Mouse (Mus musculus): ENCODE results near the gene Ell2. TPM values are rescaled to one million over a fixed set of nuclear protein-coding genes. Genes with fewer than 3 reads are reported as not detected.

The Ell2 gene
- polyA plus RNA-seq, 1 experiment: 35.9 TPM

DNA sequence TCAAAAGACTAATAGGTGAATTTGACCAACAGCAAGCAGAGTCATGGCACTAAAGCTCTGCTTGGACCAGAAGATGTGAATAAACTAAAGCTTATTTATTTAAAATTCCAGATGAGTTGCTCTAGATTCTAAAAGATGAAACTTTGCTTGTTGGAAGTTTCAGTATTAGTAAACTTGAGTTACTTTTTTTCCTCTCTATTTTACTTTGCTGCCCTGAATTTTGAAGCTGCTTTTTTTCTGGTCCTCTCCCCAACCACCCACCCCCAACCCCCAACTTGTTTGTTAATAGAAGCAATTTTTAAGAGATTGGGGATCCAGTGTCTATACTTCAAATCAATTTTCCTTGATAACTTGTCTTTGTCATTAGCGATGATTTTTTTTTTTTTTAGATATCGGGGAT lies 64.2 kb downstream of the Ell2 start:
- H3K4me3 ChIP-seq (ENCODE audit: insufficient read depth, low read depth, low read length): no peak overlapping the region
- no peaks in the 10 kb centered on the region for H3K4me1 ChIP-seq (ENCODE audit: control insufficient read depth, insufficient read depth, insufficient read length, low read length)
- no peak overlapping the region for H3K27ac ChIP-seq (replicated peaks; ENCODE audit: low read depth, low read length)

DNA sequence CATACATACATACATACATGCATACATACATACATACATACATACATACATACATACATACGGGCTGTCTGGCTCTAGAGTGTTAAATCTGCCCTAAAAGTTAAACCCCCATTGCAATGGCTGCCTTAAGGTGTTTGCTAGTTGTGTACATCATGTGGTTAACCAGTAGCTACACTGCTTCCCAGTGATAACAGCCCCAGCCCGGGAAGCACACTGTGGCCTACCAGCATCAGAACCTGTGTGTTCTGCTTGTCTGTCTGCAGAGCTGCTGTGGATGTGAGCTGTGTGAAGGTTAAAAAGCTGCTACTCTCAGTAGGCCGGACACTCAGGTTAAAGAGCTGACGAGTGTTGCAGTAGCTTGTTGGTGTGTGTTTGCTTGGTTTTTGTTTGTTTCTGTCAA lies 64.8 kb downstream of the Ell2 start:
- Histone ChIP-seq H3K27ac (replicated peaks; ENCODE audit: low read depth, low read length) (no peak overlapping the region), H3K4me1 (ENCODE audit: control insufficient read depth, insufficient read depth, insufficient read length, low read length) (no peaks in the 10 kb centered on the region), H3K4me3 (ENCODE audit: insufficient read depth, low read depth, low read length) (no peak overlapping the region)

DNA sequence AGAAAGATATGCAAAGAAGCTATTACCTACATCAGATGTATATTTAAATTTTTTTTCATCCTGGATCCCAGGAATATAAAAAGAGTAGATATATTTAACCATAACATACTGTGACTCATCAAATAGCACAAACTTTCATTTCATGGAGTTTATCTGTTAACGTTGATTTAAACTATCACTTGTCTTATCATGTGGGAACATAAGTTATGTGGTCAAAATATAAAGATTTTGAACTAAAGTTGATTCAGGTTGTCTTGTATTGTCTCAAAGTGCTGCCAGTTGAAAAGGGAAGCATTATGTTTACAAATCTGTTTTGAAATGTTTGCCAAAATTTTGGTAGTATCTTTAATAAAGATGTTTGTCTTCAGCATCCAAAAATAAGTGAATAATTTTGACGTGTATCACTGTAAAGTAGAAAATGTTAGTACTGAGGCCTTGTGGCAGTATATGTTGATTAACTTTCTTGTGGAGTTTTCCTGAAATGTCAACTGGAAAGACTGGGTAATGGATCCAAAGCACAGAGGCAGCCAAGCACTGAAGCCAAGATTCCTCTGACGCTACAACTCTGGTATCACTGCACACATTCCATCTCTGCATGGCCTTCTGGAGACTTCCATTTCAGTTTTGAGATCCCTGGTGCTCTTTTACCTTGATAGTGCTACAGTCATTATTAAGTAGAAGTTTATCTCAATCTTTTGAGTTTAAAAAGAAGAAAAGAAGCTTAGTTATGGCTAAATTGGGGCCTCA lies 65.6 kb downstream of the Ell2 start:
- Histone ChIP-seq H3K27ac (replicated peaks; ENCODE audit: low read depth, low read length) (no peak overlapping the region), H3K4me3 (ENCODE audit: insufficient read depth, low read depth, low read length) (no peak overlapping the region), H3K4me1 (ENCODE audit: control insufficient read depth, insufficient read depth, insufficient read length, low read length) (no peaks in the 10 kb centered on the region)

DNA sequence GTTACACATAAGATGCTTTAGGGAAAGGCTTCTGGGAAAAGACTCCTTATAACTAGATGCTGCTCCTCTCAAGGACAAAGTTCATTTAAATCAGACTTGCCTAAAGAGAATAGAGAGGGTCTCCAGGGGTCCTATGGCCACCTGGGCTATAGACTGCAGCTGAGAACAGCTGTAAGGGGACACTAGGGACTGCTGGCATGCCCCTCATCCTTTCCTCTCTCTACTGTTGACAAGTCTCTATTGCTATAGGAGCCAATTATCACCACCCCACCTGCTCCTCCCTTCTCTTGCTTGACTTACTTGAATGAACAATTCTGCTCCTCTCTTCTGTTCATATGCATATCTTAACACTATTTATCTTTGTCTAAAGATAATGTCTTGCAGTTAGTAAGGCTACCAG lies 69.4 kb downstream of the Ell2 start:
- Histone ChIP-seq H3K4me3 (ENCODE audit: insufficient read depth, low read depth, low read length) (no peak overlapping the region), H3K4me1 (ENCODE audit: control insufficient read depth, insufficient read depth, insufficient read length, low read length) (no peaks in the 10 kb centered on the region), H3K27ac (replicated peaks; ENCODE audit: low read depth, low read length) (no peak overlapping the region)

DNA sequence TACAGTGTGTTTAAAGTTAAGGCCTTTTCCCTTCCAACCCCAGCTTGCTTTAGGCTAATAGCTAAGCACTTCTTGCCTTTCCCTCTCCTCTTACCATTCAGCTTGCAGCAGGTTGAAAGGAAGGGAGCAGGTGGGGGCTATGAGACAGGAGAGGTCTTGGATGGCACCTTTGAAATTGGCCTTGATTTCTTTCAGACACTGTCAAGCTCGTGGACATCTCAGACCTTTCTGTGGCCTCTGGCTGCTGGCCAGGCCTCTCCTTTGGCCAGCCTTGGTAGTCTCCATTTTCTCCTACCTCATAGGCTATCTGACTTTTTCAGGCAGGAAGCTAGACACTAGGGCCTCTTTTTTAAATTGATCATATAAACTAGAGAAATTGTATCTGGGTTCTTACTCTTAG lies 70.1 kb downstream of the Ell2 start:
- Histone ChIP-seq H3K27ac (replicated peaks; ENCODE audit: low read depth, low read length) (no peak overlapping the region), H3K4me1 (ENCODE audit: control insufficient read depth, insufficient read depth, insufficient read length, low read length) (no peaks in the 10 kb centered on the region), H3K4me3 (ENCODE audit: insufficient read depth, low read depth, low read length) (no peak overlapping the region)

DNA sequence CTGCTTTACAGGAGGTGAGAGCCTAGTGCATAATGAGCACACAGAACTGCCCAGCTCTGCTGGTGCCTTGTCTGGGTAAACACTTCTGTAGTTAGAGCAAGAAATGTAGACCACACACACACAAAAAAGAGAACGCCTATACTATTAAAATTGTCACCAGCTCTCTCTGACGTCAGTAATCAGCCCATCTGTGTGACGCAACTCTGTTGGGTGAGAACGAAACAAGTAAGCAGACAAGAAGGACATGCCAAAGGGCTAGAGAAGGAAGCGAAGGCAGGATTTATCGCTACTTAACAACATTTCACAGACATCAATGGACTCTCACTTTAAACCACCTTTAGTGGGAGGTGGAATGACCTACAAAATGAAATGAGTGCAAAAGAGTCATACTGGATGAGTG lies 71.6 kb downstream of the Ell2 start:
- H3K4me3 ChIP-seq (ENCODE audit: insufficient read depth, low read depth, low read length): no peak overlapping the region
- no peak overlapping the region for H3K27ac ChIP-seq (replicated peaks; ENCODE audit: low read depth, low read length)
- H3K4me1 ChIP-seq (ENCODE audit: control insufficient read depth, insufficient read depth, insufficient read length, low read length): no peaks in the 10 kb centered on the region

DNA sequence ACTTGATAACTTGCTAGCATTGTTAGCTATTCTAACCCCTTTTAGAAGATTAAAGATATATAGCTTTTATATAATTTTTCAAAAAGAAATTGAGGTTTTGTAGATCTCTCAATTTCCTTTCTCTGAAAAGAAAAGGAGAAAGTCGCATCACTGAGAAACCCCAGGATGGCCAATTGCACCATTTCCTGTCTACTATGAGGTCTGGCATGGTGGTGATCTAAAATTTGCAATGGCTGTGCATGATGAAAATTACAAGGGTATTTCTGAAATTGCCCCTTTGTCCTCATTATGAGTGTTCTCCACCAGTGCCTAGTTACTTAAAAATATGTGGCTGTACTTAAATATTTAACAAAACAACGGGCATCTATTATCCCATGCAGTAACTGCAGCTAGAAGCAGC lies 72.6 kb downstream of the Ell2 start:
- Histone ChIP-seq H3K4me3 (ENCODE audit: insufficient read depth, low read depth, low read length) (no peak overlapping the region), H3K4me1 (ENCODE audit: control insufficient read depth, insufficient read depth, insufficient read length, low read length) (no peaks in the 10 kb centered on the region), H3K27ac (replicated peaks; ENCODE audit: low read depth, low read length) (no peak overlapping the region)

DNA sequence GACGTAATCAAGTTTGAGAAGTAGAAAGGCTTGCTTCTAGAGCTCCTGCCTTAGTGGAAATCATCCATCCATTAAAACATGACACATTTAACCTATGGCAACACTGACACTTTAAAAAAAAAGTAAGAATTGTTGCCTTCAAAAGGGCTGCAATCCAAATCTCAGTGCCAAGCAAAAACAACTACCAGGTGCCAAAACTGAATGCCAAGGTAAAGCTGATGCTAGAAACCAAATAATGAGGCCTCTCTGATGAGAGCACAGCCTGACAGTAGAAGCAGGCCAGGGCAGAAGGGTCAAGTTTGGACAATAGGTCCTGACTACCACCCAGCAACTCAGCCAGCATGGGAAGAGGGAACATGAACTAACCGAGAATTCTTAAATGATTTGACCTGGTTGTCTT lies 73.5 kb downstream of the Ell2 start:
- Histone ChIP-seq H3K27ac (replicated peaks; ENCODE audit: low read depth, low read length) (no peak overlapping the region), H3K4me1 (ENCODE audit: control insufficient read depth, insufficient read depth, insufficient read length, low read length) (no peaks in the 10 kb centered on the region), H3K4me3 (ENCODE audit: insufficient read depth, low read depth, low read length) (no peak overlapping the region)

DNA sequence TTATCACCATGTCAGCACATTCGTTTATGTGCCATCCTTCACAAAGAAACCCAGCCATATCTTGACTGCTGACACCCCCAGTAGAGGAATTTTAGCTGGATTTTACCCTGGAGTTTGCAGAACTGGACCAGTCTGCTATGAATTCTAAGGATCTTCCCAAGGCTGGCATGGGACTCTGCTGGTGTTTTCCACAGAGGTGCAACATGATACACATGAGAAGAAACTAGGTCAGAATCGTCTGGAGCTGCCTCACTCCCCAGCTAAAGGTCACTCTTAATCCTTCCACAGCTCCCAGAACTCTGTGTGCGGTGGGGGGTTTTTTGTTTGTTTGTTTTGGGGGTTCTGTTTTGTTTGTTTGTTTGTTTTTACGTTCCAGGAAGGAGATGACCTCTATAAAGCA lies 79.2 kb downstream of the Ell2 start:
- H3K27ac ChIP-seq (replicated peaks; ENCODE audit: low read depth, low read length): no peak overlapping the region
- H3K4me1 ChIP-seq (ENCODE audit: control insufficient read depth, insufficient read depth, insufficient read length, low read length): no peaks in the 10 kb centered on the region

DNA sequence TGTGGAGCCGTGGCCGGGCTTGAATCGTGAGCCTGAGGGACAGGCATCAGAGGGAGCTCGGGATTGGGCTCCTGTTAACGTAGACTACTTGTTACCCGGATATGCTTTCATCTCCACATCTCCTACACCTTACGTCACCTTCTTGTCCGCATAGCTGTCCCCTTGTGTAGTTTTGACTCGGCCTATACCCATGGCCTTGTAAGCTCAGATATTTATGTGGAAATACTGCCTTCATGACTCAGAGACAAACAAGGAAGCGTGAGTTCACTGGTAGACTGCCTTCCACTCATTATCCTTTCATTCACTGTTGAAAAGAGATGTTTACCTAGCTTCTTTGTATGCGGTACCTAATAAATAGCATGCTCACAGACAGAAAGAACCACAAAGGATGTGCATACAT lies 79.7 kb downstream of the Ell2 start:
- H3K4me3 ChIP-seq (ENCODE audit: insufficient read depth, low read depth, low read length): no peak overlapping the region
- H3K4me1 ChIP-seq (ENCODE audit: control insufficient read depth, insufficient read depth, insufficient read length, low read length): no peaks in the 10 kb centered on the region
- no peak overlapping the region for H3K27ac ChIP-seq (replicated peaks; ENCODE audit: low read depth, low read length)

More for the DNA sequence above, 79.2 kb downstream of the Ell2 start:
- H3K4me3 ChIP-seq (ENCODE audit: insufficient read depth, low read depth, low read length): no peak overlapping the region

DNA sequence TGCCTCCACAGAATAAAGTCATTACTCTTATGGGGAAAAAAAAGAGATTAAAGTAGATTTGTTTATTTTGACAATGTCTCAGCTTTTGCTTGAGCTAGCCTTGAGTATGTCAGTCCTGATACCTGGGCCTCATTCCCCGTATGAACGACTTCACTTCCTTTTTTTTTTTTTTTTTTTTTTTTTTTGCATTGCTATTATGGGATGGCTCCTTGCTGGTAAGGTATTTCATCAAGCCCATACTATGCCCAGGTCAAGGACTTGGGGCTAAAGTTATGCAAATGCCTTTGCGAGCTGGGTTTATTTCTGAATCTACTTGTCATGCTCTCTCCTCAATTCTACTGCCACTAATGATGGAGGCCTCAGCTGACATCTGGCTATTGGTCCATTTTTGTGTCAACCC lies 80.8 kb downstream of the Ell2 start:
- no peak overlapping the region for H3K27ac ChIP-seq (replicated peaks; ENCODE audit: low read depth, low read length)
- no peaks in the 10 kb centered on the region for H3K4me1 ChIP-seq (ENCODE audit: control insufficient read depth, insufficient read depth, insufficient read length, low read length)
- H3K4me3 ChIP-seq (ENCODE audit: insufficient read depth, low read depth, low read length): no peak overlapping the region

DNA sequence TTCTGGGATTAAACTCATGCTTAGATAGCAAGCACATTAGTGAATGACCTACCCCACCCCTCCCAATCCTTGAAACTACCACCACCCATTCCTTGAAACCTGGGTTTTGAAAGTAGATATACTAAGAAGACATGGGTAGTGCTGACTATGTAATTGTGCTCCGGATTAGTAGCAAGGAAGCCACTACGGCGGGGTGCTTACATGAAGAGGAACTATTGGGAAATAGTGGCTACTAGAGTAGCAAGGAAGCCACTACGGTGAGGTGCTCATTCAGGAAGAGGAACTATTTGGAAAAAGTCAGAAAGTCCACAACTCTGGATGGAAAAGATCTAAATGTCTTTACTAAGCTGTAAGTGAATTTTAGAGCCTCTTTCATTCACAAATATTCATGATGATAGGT lies 81.6 kb downstream of the Ell2 start:
- Histone ChIP-seq H3K4me1 (ENCODE audit: control insufficient read depth, insufficient read depth, insufficient read length, low read length) (no peaks in the 10 kb centered on the region), H3K27ac (replicated peaks; ENCODE audit: low read depth, low read length) (no peak overlapping the region), H3K4me3 (ENCODE audit: insufficient read depth, low read depth, low read length) (no peak overlapping the region)

DNA sequence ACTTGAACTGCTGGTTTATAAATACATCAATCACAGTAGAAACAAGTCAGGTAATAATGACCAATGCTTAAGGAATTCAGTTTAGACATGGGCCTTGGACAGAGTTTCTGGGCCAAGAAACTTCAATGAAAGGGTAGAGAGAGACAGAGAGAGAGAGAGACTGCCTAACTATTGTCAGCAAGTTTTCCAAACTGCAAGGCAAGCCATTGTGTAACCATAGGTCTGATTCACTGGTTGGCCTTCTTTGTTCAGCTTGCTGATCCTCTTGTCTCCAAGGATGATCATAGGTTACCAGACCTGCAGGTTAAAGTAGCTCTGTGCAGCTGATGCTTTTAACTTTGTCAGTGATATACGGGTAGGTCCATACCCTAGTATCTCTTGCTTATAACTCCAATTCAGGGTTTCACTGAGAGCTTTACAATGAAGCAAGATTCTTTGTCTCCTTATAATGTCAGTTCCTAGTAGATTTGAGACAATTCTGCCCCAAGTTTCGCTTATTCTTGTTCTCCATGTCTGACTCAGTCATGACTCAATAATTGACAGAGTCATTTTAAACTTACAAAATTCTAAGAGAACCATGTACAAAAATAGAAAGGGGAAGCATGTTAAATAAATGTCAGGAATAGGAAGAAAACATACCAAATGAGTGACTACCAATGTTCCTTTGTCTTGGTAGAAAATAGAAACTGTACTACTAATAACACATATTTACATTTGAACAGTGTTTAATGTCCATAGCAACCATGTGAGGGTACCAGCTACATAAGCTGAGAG lies 82.7 kb downstream of the Ell2 start:
- no peak overlapping the region for H3K27ac ChIP-seq (replicated peaks; ENCODE audit: low read depth, low read length)
- no peaks in the 10 kb centered on the region for H3K4me1 ChIP-seq (ENCODE audit: control insufficient read depth, insufficient read depth, insufficient read length, low read length)
- no peak overlapping the region for H3K4me3 ChIP-seq (ENCODE audit: insufficient read depth, low read depth, low read length)

DNA sequence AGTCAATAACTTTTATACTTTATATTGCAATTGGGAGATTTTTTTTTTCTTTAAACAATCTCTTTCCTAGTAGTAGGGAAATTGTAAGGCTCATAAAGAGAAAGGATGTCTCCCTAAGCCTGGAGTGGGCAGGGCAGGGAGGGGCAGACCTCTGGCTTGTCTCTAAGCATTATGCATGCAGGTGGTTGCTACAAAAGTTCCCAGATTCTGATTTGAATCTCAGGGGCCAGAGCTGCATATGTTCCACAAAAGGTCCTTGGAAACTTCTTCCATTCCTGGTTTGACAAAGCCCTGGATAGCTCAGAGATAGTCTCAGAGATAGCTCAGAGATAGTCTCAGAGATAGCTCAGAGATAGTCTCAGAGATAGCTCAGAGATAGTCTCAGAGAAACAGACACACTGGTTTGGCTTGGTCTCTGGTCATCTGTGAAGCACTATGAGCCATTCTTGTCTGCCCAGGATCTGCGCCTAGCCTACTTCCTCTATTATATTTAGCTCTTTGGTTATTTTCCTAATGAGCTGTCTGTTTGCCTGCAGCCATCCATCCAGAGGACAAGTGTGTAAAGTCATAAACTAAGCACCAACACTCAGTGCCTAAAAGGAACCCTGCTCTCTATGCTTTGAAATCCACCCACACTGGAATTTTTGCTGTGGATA lies 84.1 kb downstream of the Ell2 start:
- no peak overlapping the region for H3K27ac ChIP-seq (replicated peaks; ENCODE audit: low read depth, low read length)

DNA sequence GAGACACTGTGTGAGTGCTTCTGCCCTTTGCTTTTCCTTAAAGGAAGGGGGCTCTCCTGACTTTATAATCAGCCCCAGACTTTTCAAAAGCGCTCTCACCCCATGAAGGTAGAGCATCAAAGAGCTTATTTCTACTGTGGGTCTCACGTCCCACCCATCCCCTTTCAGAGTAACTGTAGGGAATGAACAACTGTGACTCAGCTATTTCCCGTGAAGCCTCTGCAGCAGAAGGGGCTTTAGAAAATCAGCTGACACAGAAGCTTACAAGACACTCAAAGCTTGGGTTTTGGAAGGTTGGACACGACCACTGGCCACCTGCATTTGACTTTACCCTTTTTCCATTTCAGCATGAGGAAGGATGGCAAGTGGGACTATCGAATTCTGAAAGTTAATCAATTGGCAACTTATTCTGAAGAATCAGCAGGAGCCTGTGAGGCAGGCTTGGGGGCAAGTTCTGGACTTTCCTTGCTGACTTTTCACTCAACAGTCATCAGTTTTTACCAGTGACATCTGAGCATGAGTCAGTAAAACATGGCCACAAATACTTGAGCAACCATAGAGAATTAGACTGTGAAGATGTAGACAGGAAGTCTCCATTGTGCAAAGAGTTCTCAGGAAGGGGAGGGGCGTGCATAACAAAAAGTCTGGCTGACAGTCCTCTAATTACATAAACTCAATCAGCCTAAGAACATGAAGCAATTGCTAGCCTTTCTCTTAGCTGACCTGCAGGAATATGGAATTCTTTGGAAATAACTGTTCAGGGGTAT lies 87.5 kb downstream of the Ell2 start:
- Histone ChIP-seq H3K4me1 (ENCODE audit: control insufficient read depth, insufficient read depth, insufficient read length, low read length) (peaks cover 3% of the 10 kb centered on the region), H3K27ac (replicated peaks; ENCODE audit: low read depth, low read length) (no peak overlapping the region), H3K4me3 (ENCODE audit: insufficient read depth, low read depth, low read length) (no peak overlapping the region)

More for the DNA sequence above, 84.1 kb downstream of the Ell2 start:
- Histone ChIP-seq H3K4me3 (ENCODE audit: insufficient read depth, low read depth, low read length) (no peak overlapping the region), H3K4me1 (ENCODE audit: control insufficient read depth, insufficient read depth, insufficient read length, low read length) (no peaks in the 10 kb centered on the region)
